Mouse (Mus musculus): ENCODE data around the gene Atg7. TPM values are rescaled to one million over a fixed set of nuclear protein-coding genes. Genes with fewer than 3 reads are reported as not detected.
"Not testable (repeated sequence)": the region's sequence is repeated elsewhere in the genome, so short reads cannot be mapped to it uniquely, and the experiment has no call there.

The Atg7 gene
- total RNA-seq, 1 experiment from 2014 or later = 33.2 TPM

GRCm38 (mm10) chr6:114874138-114874928 is 231.4 kb downstream of the Atg7 start:
- ATAC-seq (replicated peaks in 1 of 2; ENCODE audit: insufficient read depth in 1 of 2, low FRiP score in 2 of 2, low TSS enrichment in 1 of 2, low read depth in 1 of 2, poor library complexity in 2 of 2, severe bottlenecking in 2 of 2) = peak in 1 of 2 experiments; percentile 8; a peak in 1 of 4 replicates

- peak; percentile 80 to 82 for ATAC-seq (replicated peaks in 1 of 2; ENCODE audit: insufficient read depth in 1 of 2, low FRiP score in 2 of 2, low TSS enrichment in 1 of 2, low read depth in 1 of 2, poor library complexity in 2 of 2, severe bottlenecking in 2 of 2)
Measured at GRCm38 (mm10) chr6:114875018-114875558, 232.2 kb downstream of the Atg7 start.

- ATAC-seq (replicated peaks in 1 of 2; ENCODE audit: insufficient read depth in 1 of 2, low FRiP score in 2 of 2, low TSS enrichment in 1 of 2, low read depth in 1 of 2, poor library complexity in 2 of 2, severe bottlenecking in 2 of 2) = no peak
Measured at GRCm38 (mm10) chr6:114876033-114876432, 233.1 kb downstream of the Atg7 start.

- ATAC-seq (replicated peaks in 1 of 2; ENCODE audit: insufficient read depth in 1 of 2, low FRiP score in 2 of 2, low TSS enrichment in 1 of 2, low read depth in 1 of 2, poor library complexity in 2 of 2, severe bottlenecking in 2 of 2) = no peak
Measured at GRCm38 (mm10) chr6:114876546-114876945, 233.6 kb downstream of the Atg7 start.

- ATAC-seq (replicated peaks in 1 of 2; ENCODE audit: insufficient read depth in 1 of 2, low FRiP score in 2 of 2, low TSS enrichment in 1 of 2, low read depth in 1 of 2, poor library complexity in 2 of 2, severe bottlenecking in 2 of 2) = no peak
Measured at GRCm38 (mm10) chr6:114878841-114879520, 236.1 kb downstream of the Atg7 start.

- ATAC-seq (replicated peaks in 1 of 2; ENCODE audit: insufficient read depth in 1 of 2, low FRiP score in 2 of 2, low TSS enrichment in 1 of 2, low read depth in 1 of 2, poor library complexity in 2 of 2, severe bottlenecking in 2 of 2) = no peak
Measured at GRCm38 (mm10) chr6:114880798-114881197, 237.9 kb downstream of the Atg7 start.

GRCm38 (mm10) chr6:114882212-114882611 is 239.3 kb downstream of the Atg7 start:
- ATAC-seq (replicated peaks in 1 of 2; ENCODE audit: insufficient read depth in 1 of 2, low FRiP score in 2 of 2, low TSS enrichment in 1 of 2, low read depth in 1 of 2, poor library complexity in 2 of 2, severe bottlenecking in 2 of 2) = no peak

- ATAC-seq (replicated peaks in 1 of 2; ENCODE audit: insufficient read depth in 1 of 2, low FRiP score in 2 of 2, low TSS enrichment in 1 of 2, low read depth in 1 of 2, poor library complexity in 2 of 2, severe bottlenecking in 2 of 2) = no peak
Measured at GRCm38 (mm10) chr6:114882675-114883074, 239.8 kb downstream of the Atg7 start.

- ATAC-seq (replicated peaks in 1 of 2; ENCODE audit: insufficient read depth in 1 of 2, low FRiP score in 2 of 2, low TSS enrichment in 1 of 2, low read depth in 1 of 2, poor library complexity in 2 of 2, severe bottlenecking in 2 of 2) = peak in 1 of 2 experiments; percentile 21; a peak in 1 of 4 replicates
Measured at GRCm38 (mm10) chr6:114883261-114883740, 240.4 kb downstream of the Atg7 start.

GRCm38 (mm10) chr6:114885129-114885528 is 242.2 kb downstream of the Atg7 start:
- ATAC-seq (replicated peaks in 1 of 2; ENCODE audit: insufficient read depth in 1 of 2, low FRiP score in 2 of 2, low TSS enrichment in 1 of 2, low read depth in 1 of 2, poor library complexity in 2 of 2, severe bottlenecking in 2 of 2) = no peak

- peak; percentile 25 to 44; a peak in 2 of 4 replicates for ATAC-seq (replicated peaks in 1 of 2; ENCODE audit: insufficient read depth in 1 of 2, low FRiP score in 2 of 2, low TSS enrichment in 1 of 2, low read depth in 1 of 2, poor library complexity in 2 of 2, severe bottlenecking in 2 of 2)
Measured at GRCm38 (mm10) chr6:114886012-114886411, 243.1 kb downstream of the Atg7 start.

- ATAC-seq (replicated peaks in 1 of 2; ENCODE audit: insufficient read depth in 1 of 2, low FRiP score in 2 of 2, low TSS enrichment in 1 of 2, low read depth in 1 of 2, poor library complexity in 2 of 2, severe bottlenecking in 2 of 2) = no peak
Measured at GRCm38 (mm10) chr6:114886504-114887361, 243.8 kb downstream of the Atg7 start.

GRCm38 (mm10) chr6:114888922-114889321 is 246.0 kb downstream of the Atg7 start:
- no peak for ATAC-seq (replicated peaks in 1 of 2; ENCODE audit: insufficient read depth in 1 of 2, low FRiP score in 2 of 2, low TSS enrichment in 1 of 2, low read depth in 1 of 2, poor library complexity in 2 of 2, severe bottlenecking in 2 of 2)

- ATAC-seq (replicated peaks in 1 of 2; ENCODE audit: insufficient read depth in 1 of 2, low FRiP score in 2 of 2, low TSS enrichment in 1 of 2, low read depth in 1 of 2, poor library complexity in 2 of 2, severe bottlenecking in 2 of 2) = not testable (repeated sequence)
Measured at GRCm38 (mm10) chr6:114889971-114890370, 247.1 kb downstream of the Atg7 start.

- peak; percentile 5 to 13; a peak in 2 of 4 replicates for ATAC-seq (replicated peaks in 1 of 2; ENCODE audit: insufficient read depth in 1 of 2, low FRiP score in 2 of 2, low TSS enrichment in 1 of 2, low read depth in 1 of 2, poor library complexity in 2 of 2, severe bottlenecking in 2 of 2)
Measured at GRCm38 (mm10) chr6:114890411-114891115, 247.7 kb downstream of the Atg7 start.

- ATAC-seq (replicated peaks in 1 of 2; ENCODE audit: insufficient read depth in 1 of 2, low FRiP score in 2 of 2, low TSS enrichment in 1 of 2, low read depth in 1 of 2, poor library complexity in 2 of 2, severe bottlenecking in 2 of 2) = no peak
Measured at GRCm38 (mm10) chr6:114891272-114891671, 248.4 kb downstream of the Atg7 start.

GRCm38 (mm10) chr6:114891771-114892170 is 248.9 kb downstream of the Atg7 start:
- ATAC-seq (replicated peaks in 1 of 2; ENCODE audit: insufficient read depth in 1 of 2, low FRiP score in 2 of 2, low TSS enrichment in 1 of 2, low read depth in 1 of 2, poor library complexity in 2 of 2, severe bottlenecking in 2 of 2) = no peak
